Mouse (Mus musculus) lung, adult 18-20 months (tissue): ENCODE measurements around the gene Tnfrsf18.

ENCODE experiments used
- DNase-seq, 2 experiments: peaks; one replicate each; pipeline ENCODE4 v3.0.0; 2022; ENCODE audit warnings: mixed read lengths in 2 of 2

The Tnfrsf18 gene

GRCm38 (mm10) chr4:156026013-156026412 lies at the start of gene Tnfrsf18:
TSS of gene Tnfrsf18 (plus strand) at chr4:156026164.
- peak; percentile 59 for DNase-seq

GRCm38 (mm10) chr4:155981436-155982082 lies 44.4 kb upstream of the Tnfrsf18 start:
- DNase-seq: no peak

- no peak for DNase-seq
Observed at GRCm38 (mm10) chr4:155983788-155984187, 42.2 kb upstream of the Tnfrsf18 start.

GRCm38 (mm10) chr4:155991211-155991907 lies 34.6 kb upstream of the Tnfrsf18 start:
- DNase-seq: peak; percentile 15 to 25

- DNase-seq: no peak
Observed at GRCm38 (mm10) chr4:155991908-155992230, 34.1 kb upstream of the Tnfrsf18 start.

GRCm38 (mm10) chr4:155992241-155992905 lies 33.6 kb upstream of the Tnfrsf18 start, which contains the start of the genes B3galt6 and Sdf4:
TSS of gene B3galt6 (minus strand) at chr4:155992649.
TSS of gene Sdf4 (plus strand) at chr4:155992872.
- DNase-seq: peak; percentile 81 to 84

- peak; percentile 94 to 95 for DNase-seq
Observed at GRCm38 (mm10) chr4:155992906-155993547, 32.9 kb upstream of the Tnfrsf18 start.

- DNase-seq: no peak
Observed at GRCm38 (mm10) chr4:155993606-155994005, 32.4 kb upstream of the Tnfrsf18 start.

GRCm38 (mm10) chr4:156004109-156004508 lies 21.9 kb upstream of the Tnfrsf18 start:
- DNase-seq: no peak

GRCm38 (mm10) chr4:156008369-156008768 lies 17.6 kb upstream of the Tnfrsf18 start:
- no peak for DNase-seq

GRCm38 (mm10) chr4:156013637-156014036 lies 12.3 kb upstream of the Tnfrsf18 start, which contains the start of gene Tnfrsf4:
TSS of gene Tnfrsf4 (plus strand) at chr4:156013843.
- DNase-seq: no peak

GRCm38 (mm10) chr4:156014436-156014835 lies 11.5 kb upstream of the Tnfrsf18 start:
- DNase-seq: no peak

- DNase-seq: no peak
Observed at GRCm38 (mm10) chr4:156019771-156020170, 6.2 kb upstream of the Tnfrsf18 start.

- DNase-seq: no peak
Observed at GRCm38 (mm10) chr4:156021381-156021780, 4.6 kb upstream of the Tnfrsf18 start.

- DNase-seq: no peak
Observed at GRCm38 (mm10) chr4:156021942-156022419, 4.0 kb upstream of the Tnfrsf18 start.

- DNase-seq: no peak
Observed at GRCm38 (mm10) chr4:156023520-156023919, 2.4 kb upstream of the Tnfrsf18 start.

- DNase-seq: no peak
Observed at GRCm38 (mm10) chr4:156024184-156024583, 1.8 kb upstream of the Tnfrsf18 start.

- no peak for DNase-seq
Observed at GRCm38 (mm10) chr4:156028580-156028979, 2.6 kb downstream of the Tnfrsf18 start.

- DNase-seq: no peak
Observed at GRCm38 (mm10) chr4:156030651-156031118, 4.7 kb downstream of the Tnfrsf18 start.

GRCm38 (mm10) chr4:156031255-156031592 lies 5.3 kb downstream of the Tnfrsf18 start:
- DNase-seq: no peak

GRCm38 (mm10) chr4:156031593-156032391 lies 5.8 kb downstream of the Tnfrsf18 start:
- DNase-seq: peak; percentile 82 to 85

GRCm38 (mm10) chr4:156032856-156033255 lies 6.9 kb downstream of the Tnfrsf18 start:
- DNase-seq: no peak
